Mouse (Mus musculus) neural tube, embryonic 14.5 days (tissue): Measurements from ENCODE around the gene Ywhab. TPM values are rescaled to one million over a fixed set of nuclear protein-coding genes. Genes with fewer than 3 reads are reported as not detected.
A peak's percentile ranks its signal among the peaks of the same experiment; 100 is the strongest.

Source experiments
- ATAC-seq: fragments of 200-750 bp; cut with Nextera tagmentation; 2 replicates; pipeline ENCODE4 v1.8.0; 2017; ENCODE audit warnings: low read depth, mild to moderate bottlenecking, moderate TSS enrichment, moderate library complexity
- H3K27ac ChIP-seq: fragments of 300-500 bp; sonication (generic); 2 replicates; pipeline ENCODE4 v1.5.1; 2014; ENCODE audit warnings: low read depth, mild to moderate bottlenecking, control low read depth, low read length, moderate library complexity, mixed read lengths
- H3K27me3 ChIP-seq: fragments of 300-500 bp; sonication (generic); 2 replicates; pipeline ENCODE4 v1.6.1; 2014; ENCODE audit warnings: low read length; ENCODE audit not compliant: control insufficient read depth, insufficient read depth
- H3K36me3 ChIP-seq: fragments of 300-500 bp; sonication (generic); 2 replicates; pipeline ENCODE4 v1.6.1; 2014; ENCODE audit warnings: low read length, mixed read lengths; ENCODE audit not compliant: control insufficient read depth, insufficient read depth
- H3K4me1 ChIP-seq: fragments of 300-500 bp; sonication (generic); 2 replicates; pipeline ENCODE4 v1.6.1; 2014; ENCODE audit warnings: low read length; ENCODE audit not compliant: control insufficient read depth, insufficient read depth
- H3K4me2 ChIP-seq: fragments of 300-500 bp; sonication (generic); 2 replicates; pipeline ENCODE4 v1.6.1; 2014; ENCODE audit warnings: mild to moderate bottlenecking, low read depth, low read length, control low read depth
- H3K4me3 ChIP-seq: fragments of 300-500 bp; sonication (generic); 2 replicates; pipeline ENCODE4 v1.5.1; 2014; ENCODE audit warnings: low read depth, low read length, control low read depth, mixed read lengths
- H3K9ac ChIP-seq: fragments of 300-500 bp; sonication (generic); replicated peaks from 2 replicates; pipeline ENCODE4 v1.6.1; 2014; ENCODE audit warnings: low read depth, mild to moderate bottlenecking, control low read depth, low read length, mixed read lengths
- H3K9me3 ChIP-seq: fragments of 300-500 bp; sonication (generic); 2 replicates; pipeline ENCODE4 v1.6.1; 2016; ENCODE audit warnings: low read length; ENCODE audit not compliant: control insufficient read depth
- WGBS: fragments of 180-500 bp; shearing (Covaris S2); extraction: QIAGEN DNeasy Blood & Tissue Kit; methylation state at CpG from one replicate; pipeline ENCODE4 v1.1.7; 2014; 5-methylcytosine and 5-hydroxymethylcytosine counted together
- polyA plus RNA-seq: library from polyadenylated mRNA; unstranded; fragments of >200 nt; fragmentation: Nextera tagmentation; extraction: Ambion mirVana; gene quantifications from 2 replicates; pipeline ENCODE4 v1.2.1, GENCODE M21; 2014

The Ywhab gene
- polyA plus RNA-seq, 1 experiment from 2014 or later, result 466 TPM

DNA sequence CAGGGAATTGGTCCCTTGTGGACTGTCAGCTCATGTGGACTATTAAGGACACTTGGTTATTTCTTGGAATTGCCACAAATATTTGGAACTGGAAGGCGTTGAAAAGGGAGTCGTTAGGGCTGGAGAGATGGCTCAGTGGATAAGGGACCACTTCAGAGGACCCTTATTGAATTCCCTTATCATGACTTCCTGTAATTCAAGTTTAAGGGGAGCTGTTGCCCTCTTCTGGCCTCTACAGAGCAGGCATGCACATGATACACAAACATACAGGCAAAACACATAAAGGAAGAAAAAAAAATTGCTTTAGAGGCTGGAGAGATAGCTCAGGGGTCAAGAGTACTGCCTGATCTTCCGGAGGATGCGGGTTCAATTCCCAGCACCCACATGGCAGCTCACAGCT, 25.2 kb downstream of the Ywhab start:
- no peak overlapping the region for H3K4me3 ChIP-seq
- no peaks in the 10 kb centered on the region for H3K9me3 ChIP-seq
- no peak overlapping the region for H3K27ac ChIP-seq
- H3K9ac ChIP-seq, result no peak overlapping the region
- H3K4me2 ChIP-seq, result no peak overlapping the region
- no peaks in the 10 kb centered on the region for H3K4me1 ChIP-seq
- no peaks in the 10 kb centered on the region for H3K27me3 ChIP-seq
- no peak for ATAC-seq
- WGBS, result 93% methylated on average over 4 of the region's 4 CpGs
- H3K36me3 ChIP-seq, result peaks cover 38% of the 10 kb centered on the region

DNA sequence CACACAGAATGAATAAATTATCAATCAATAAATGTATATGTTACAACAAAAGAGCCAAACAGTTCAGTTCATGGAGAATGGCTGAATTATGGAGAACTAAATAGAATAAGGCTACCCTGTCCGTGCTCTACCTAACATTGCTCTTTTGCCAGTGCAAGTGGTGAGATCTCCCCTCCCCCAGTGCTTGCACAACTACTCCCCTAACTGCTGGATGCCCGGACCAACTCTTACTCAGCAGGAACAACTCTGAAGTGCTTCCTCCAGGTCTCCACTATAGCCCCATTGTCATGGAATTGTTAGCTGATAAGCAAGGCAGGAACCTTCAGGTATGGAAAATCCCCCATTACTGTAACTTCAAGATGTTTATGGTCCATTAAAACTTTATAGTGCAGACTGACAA, 27.3 kb downstream of the Ywhab start:
- H3K36me3 ChIP-seq, result peaks cover 18% of the 10 kb centered on the region
- H3K27me3 ChIP-seq, result no peaks in the 10 kb centered on the region
- H3K9me3 ChIP-seq, result no peaks in the 10 kb centered on the region
- ATAC-seq, result no peak
- no peak overlapping the region for H3K27ac ChIP-seq
- no peak overlapping the region for H3K9ac ChIP-seq
- H3K4me3 ChIP-seq, result no peak overlapping the region
- no peaks in the 10 kb centered on the region for H3K4me1 ChIP-seq
- WGBS, result 58% methylated on average over 2 of the region's 2 CpGs
- no peak overlapping the region for H3K4me2 ChIP-seq

DNA sequence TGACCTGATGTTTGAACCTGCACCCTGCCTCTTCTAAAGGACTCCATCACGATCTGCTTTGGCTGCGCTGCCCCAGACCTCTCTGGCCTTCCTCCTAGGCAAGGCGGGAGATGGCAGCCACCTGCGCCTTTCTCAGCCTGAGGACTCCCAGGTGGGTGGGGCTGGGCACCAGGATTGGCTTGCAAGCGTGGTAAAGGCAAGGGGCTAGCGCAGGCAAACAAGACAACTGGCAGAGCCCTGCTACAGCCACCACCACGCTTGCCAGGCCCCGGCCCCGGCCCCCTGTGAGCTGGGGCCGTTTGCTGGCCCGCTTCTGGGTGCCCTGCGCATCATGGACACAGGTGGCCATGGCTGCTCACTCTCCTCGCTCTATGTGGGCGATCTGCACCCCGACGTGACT, 30.4 kb downstream of the Ywhab start, which contains the start of gene Pabpc1l:
Gene Pabpc1l (plus strand): TSS at position 301 of the 400 bp plus-strand sequence.
- Histone ChIP-seq H3K27ac (no peak within 1 kb of the TSS), H3K4me1 (no peaks in the 10 kb centered on the region), H3K9me3 (no peaks in the 10 kb centered on the region), H3K4me3 (no peak within 1 kb of the TSS), H3K9ac (no peak within 1 kb of the TSS), H3K36me3 (no peaks in the 10 kb centered on the region), H3K4me2 (no peak within 1 kb of the TSS), H3K27me3 (no peaks in the 10 kb centered on the region)
- no peak for ATAC-seq
- WGBS, result 88% methylated on average over 16 of the region's 16 CpGs

DNA sequence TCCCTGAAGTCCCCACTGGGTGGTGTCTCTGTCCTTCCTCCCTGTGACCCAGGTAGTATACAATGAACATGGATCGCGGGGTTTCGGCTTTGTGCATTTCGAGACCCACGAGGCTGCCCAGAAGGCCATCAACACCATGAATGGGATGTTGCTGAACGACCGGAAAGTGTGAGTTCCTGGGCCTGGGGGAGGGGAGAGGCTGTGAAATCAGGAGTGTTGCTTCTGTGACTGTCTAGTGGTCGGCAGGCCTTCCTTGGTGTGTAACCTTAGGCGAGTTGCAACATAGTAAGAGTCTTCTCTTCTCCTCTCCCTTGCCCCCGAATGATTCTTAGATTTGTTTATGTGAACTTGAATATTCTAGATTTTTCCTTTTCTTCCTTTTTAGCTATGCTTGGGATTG, 36.4 kb downstream of the Ywhab start:
- no peak for ATAC-seq
- H3K4me3 ChIP-seq, result no peak overlapping the region
- H3K27ac ChIP-seq, result no peak overlapping the region
- no peaks in the 10 kb centered on the region for H3K9me3 ChIP-seq
- H3K4me1 ChIP-seq, result no peaks in the 10 kb centered on the region
- no peak overlapping the region for H3K4me2 ChIP-seq
- WGBS, result 74% methylated on average over 10 of the region's 10 CpGs
- no peaks in the 10 kb centered on the region for H3K27me3 ChIP-seq
- no peak overlapping the region for H3K9ac ChIP-seq
- no peaks in the 10 kb centered on the region for H3K36me3 ChIP-seq

DNA sequence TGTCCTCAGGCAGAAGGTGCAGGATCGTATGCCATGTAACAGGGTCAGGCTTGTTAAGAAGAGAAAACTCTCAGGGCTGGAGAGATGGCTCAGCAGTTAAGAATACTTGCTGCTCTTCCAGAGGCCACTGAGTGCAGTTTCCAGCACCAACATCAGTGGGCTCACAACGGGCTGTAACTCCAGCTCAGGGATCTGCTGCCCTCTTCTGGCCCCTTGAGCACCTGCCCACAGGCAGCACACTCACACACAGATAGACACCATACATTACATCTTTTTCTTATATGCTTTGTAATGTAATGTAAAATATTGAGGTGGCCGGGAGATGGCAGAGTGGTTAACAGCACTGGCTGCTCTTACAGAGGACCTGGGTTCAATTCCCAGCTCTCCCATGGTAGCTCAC, 38.2 kb downstream of the Ywhab start:
- ATAC-seq, result no peak
- no peaks in the 10 kb centered on the region for H3K4me1 ChIP-seq
- H3K9ac ChIP-seq, result no peak overlapping the region
- 100% methylated on average over 3 of the region's 3 CpGs for WGBS
- no peaks in the 10 kb centered on the region for H3K36me3 ChIP-seq
- no peaks in the 10 kb centered on the region for H3K9me3 ChIP-seq
- no peak overlapping the region for H3K4me3 ChIP-seq
- no peak overlapping the region for H3K27ac ChIP-seq
- no peaks in the 10 kb centered on the region for H3K27me3 ChIP-seq
- no peak overlapping the region for H3K4me2 ChIP-seq

DNA sequence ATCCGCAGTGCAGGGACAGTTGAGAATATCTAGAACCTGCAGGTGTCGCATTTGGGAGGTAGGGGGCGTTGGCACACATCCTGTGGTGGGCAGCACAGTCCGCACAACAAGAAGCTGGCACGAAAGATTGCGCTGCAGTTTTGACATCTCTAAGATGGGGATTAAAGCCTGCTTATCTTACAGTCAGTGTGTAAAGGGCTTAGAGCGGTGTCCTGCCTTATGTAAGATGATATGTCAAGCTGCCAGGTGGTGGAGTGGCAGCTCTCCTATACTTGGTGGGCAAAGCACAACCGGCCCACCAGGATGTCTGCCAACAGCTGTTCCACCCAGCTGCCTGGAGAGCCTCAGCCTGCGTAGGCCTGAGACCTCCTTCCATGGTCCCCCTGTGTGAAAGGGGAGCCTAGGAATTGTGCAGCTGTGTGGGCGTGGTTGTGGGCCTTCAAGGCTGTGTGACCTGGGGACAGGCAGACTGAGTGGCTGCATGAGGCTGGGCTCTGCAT, 41.8 kb downstream of the Ywhab start:
- H3K36me3 ChIP-seq, result no peaks in the 10 kb centered on the region
- no peak overlapping the region for H3K27ac ChIP-seq
- 64% methylated on average over 10 of the region's 10 CpGs for WGBS
- H3K4me3 ChIP-seq, result no peak overlapping the region
- no peak for ATAC-seq
- no peaks in the 10 kb centered on the region for H3K27me3 ChIP-seq
- no peak overlapping the region for H3K9ac ChIP-seq
- no peaks in the 10 kb centered on the region for H3K9me3 ChIP-seq
- no peaks in the 10 kb centered on the region for H3K4me1 ChIP-seq
- no peak overlapping the region for H3K4me2 ChIP-seq

DNA sequence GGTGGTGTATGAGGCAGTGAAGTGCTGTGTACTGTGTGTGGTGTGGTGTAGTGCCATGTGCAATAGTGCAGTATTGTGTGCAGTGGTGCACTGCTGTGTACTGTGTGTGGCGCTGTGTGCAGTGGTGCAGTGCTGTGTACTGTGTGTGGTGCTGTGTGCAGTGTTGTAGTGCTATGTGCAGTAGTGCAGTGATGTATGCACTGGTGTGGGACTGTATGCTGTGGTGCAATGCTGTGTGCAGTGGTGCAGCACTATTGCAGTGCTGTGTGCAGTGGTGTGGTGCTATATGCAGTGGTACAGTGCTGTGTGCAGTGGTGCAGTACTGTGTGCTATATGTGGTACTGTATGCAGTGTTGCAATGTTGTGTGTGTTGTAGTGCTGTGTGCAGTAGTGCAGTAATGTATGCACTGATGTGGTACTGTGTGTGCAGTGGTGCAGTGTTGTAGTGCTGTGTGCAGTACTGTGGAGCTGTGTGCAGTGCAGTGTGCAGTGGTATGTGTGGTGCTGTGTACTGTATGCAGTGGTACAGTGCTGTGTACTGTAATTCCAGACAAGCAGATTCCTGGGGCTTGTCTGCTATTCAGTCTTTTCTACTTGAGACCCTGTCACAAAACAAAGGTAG, 43.8 kb downstream of the Ywhab start:
- H3K27ac ChIP-seq, result no peak overlapping the region

DNA sequence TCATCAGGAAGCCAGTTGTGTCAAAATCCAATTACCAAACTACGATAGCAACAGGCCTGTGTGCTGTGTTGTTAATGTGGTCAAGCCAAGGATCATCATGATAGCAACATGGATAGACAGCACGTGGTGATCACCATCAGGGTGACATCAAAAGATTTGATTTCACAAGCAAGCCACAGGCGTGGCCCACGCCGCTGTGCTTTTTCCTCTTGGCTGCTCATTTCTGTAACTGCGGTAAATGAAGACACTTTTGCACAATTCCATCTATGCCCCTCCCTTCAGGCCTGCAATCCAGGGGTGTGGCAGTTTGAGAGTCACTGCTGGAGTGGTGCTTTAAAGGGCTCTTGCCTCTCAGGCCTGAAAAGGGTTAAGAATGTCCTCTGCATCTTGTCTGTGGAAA, 46.2 kb downstream of the Ywhab start:
- no peak overlapping the region for H3K9ac ChIP-seq
- no peaks in the 10 kb centered on the region for H3K27me3 ChIP-seq
- no peak for ATAC-seq
- WGBS, result 90% methylated on average over 6 of the region's 6 CpGs
- H3K9me3 ChIP-seq, result no peaks in the 10 kb centered on the region
- no peak overlapping the region for H3K4me3 ChIP-seq
- H3K4me1 ChIP-seq, result no peaks in the 10 kb centered on the region
- no peaks in the 10 kb centered on the region for H3K36me3 ChIP-seq
- H3K27ac ChIP-seq, result no peak overlapping the region
- no peak overlapping the region for H3K4me2 ChIP-seq

More for the DNA sequence above, 43.8 kb downstream of the Ywhab start:
- Histone ChIP-seq H3K4me3 (no peak overlapping the region), H3K36me3 (no peaks in the 10 kb centered on the region), H3K27me3 (no peaks in the 10 kb centered on the region), H3K4me2 (no peak overlapping the region), H3K9me3 (no peaks in the 10 kb centered on the region), H3K4me1 (no peaks in the 10 kb centered on the region), H3K9ac (no peak overlapping the region)
- 100% methylated on average over 1 of the region's 1 CpGs for WGBS
- peak; percentile 41; the same call in 1 of the 2 replicates for ATAC-seq

DNA sequence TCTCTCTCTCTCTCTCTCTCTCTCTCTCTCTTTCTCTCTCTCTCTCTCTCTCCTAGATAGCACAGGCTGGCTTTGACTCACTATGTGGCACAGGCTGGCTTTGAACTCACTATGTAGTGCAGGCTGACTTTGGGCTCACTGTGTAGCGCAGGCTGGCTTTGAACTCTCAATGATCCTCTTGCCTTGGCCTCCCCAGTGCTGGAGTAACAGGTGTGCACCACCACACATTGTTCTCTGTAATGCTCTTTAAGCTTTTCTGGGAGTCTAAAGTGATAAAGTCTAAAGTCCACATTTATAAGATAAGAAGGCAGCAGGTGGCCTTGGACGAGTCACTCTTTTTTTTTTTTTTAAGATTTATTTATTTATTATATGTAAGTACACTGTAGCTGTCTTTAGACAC, 46.8 kb downstream of the Ywhab start:
- no peaks in the 10 kb centered on the region for H3K4me1 ChIP-seq
- H3K36me3 ChIP-seq, result no peaks in the 10 kb centered on the region
- no peak overlapping the region for H3K4me3 ChIP-seq
- 92% methylated on average over 2 of the region's 2 CpGs for WGBS
- no peak overlapping the region for H3K4me2 ChIP-seq
- no peak overlapping the region for H3K27ac ChIP-seq
- no peak overlapping the region for H3K9ac ChIP-seq
- ATAC-seq, result no peak
- no peaks in the 10 kb centered on the region for H3K9me3 ChIP-seq
- no peaks in the 10 kb centered on the region for H3K27me3 ChIP-seq
